Mouse (Mus musculus) stomach, postnatal 0 days (tissue): ENCODE results near the gene Fgf10.

Source experiments
- CTCF ChIP-seq: IDR thresholded peaks from 2 replicates; pipeline ENCODE4 v1.5.1; 2016; ENCODE audit warnings: antibody characterized with exemption, low read depth, mild to moderate bottlenecking, moderate library complexity
- EP300 ChIP-seq: optimal IDR thresholded peaks from 2 replicates; pipeline ENCODE3; 2016; ENCODE audit warnings: antibody characterized with exemption

DNA sequence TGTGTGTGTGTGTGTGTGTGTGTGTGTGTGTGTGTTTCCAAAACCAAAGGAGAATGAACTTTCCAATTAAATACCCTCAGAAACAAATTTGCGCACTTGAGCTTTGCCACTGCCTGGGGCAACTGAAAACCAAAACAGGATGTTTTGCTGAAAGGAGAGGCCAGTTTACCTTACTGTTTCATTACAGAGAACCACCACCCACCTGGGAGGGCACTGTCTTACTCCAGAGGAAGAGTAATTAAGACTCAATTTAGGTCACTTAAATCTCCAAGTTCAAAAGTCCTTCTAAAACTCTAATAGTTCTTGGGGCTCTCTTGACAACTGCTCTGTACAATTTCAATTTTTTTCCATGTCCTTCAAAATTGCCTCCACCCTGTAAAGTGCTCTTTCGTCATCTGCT, 11.6 kb upstream of the Fgf10 start:
- TF ChIP-seq EP300, result no peak
- no peak for TF ChIP-seq CTCF
